Mouse (Mus musculus) ovary, adult 10 weeks (tissue): ENCODE data around the gene Bet1l. TPM values are rescaled to one million over a fixed set of nuclear protein-coding genes. Genes with fewer than 3 reads are reported as not detected.

ENCODE experiments used
- polyA plus RNA-seq: library from polyadenylated mRNA; stranded (reverse); fragments of 350-450 nt; fragmentation: Illumina TruSeq; extraction: RNeasy Lipid Tissue Mini Kit (QIAGEN cat#74804); gene quantifications from one replicate; pipeline ENCODE4 v1.2.3, GENCODE M21; 2014

The Bet1l gene
- 1.5 TPM for polyA plus RNA-seq

DNA sequence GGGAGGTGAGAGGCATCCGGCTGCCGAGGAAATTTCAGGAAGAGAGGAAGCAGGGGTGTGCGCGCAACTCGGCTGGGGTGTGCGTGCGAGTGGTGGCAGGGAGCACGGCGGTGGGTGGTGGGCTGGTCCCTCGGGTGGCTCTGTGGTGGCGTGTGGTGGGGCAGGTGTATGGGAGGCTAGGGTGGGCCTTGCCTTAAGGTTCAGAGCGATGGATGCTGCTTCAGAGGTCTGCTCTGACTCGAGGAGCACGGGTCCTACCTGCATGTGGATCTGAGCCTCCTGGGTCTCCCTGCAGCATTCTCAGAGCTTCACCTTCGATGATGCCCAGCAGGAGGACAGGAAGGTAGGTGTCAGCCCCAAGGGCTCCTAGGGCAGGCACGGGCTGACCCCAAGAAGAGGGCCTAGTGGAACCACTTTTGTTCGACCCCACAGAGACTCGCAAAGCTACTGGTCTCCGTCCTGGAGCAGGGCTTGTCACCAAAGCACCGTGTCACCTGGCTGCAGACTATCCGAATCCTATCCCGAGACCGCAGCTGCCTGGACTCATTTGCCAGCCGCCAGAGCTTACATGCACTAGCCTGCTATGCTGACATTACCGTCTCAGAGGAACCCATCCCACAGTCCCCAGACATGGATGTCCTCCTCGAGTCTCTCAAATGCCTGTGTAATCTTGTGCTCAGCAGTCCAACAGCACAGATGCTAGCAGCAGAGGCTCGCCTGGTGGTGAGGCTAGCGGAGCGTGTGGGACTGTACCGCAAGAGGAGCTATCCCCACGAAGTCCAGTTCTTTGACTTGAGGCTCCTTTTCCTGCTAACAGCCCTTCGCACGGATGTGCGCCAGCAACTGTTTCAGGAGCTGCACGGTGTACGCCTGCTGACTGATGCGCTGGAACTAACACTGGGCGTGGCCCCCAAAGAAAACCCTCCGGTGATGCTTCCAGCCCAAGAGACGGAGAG lies at the start of gene Bet1l:
Gene Bet1l (minus strand): TSS at position 28 of the 956 bp plus-strand sequence.

DNA sequence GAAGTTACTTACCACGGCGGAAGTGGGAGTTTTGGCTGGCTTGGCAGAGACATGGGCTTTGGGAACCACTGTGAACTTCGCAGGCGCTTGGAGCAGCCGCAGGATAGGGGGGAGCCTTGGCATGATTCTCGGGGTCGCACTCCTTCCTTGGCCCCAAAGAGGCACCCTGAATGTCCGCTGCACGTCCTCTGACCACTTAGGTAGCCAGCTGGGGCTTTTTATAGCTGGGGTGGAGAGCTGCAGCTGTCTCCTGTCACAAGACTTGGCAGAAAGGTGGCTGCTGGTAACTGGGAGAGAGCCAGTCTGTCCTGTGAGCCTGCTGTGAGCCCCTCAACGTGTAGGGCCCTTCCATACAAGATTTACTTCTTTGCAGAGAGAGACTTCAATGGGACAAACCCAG lies 42.8 kb upstream of the Bet1l start, which contains the start of gene Cox8b:
Gene Cox8b (minus strand): TSS at position 227 of the 400 bp plus-strand sequence.

DNA sequence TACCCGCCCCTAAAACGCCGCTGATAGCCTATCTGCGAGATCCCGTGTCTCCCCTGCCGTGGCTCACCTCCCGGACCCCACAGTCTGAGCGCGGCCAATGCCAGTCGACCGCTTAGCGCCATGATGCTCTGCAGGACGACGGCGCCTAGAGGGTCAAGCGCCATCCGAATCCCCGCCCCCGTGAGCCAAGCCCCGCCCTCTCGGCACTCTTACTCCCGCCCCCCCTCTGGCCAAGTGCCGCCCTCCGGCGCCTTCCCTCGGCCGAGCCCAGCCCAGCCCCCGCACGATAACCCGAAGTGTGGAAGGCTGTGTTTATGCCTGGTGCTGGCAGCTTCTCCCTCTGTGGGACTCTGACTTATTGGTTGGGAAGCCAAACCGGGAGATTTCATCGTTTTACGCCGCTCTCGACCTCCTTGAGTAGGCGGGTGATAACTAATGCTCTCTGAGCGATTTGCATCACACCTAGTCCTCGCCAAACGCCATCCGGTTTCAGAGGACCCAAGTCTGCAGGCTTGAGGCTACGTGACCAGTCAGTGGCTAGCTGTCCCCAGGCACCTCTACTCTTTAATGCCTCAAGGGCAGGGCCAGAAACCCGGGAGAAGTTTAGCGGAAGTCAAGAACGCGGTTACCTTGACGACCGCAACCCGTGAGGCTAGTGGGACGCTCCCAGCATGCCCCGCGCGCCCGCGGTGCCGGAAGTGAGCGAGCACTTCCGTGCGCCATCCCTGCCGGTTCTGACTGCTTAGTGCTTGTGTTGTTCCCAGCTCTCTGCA lies 24.5 kb upstream of the Bet1l start, which contains the start of the genes Psmd13 and Sirt3:
Gene Psmd13 (plus strand): TSS at position 273 of the 773 bp plus-strand sequence.
Gene Sirt3 (minus strand): TSS at position 614 of the 773 bp plus-strand sequence.

DNA sequence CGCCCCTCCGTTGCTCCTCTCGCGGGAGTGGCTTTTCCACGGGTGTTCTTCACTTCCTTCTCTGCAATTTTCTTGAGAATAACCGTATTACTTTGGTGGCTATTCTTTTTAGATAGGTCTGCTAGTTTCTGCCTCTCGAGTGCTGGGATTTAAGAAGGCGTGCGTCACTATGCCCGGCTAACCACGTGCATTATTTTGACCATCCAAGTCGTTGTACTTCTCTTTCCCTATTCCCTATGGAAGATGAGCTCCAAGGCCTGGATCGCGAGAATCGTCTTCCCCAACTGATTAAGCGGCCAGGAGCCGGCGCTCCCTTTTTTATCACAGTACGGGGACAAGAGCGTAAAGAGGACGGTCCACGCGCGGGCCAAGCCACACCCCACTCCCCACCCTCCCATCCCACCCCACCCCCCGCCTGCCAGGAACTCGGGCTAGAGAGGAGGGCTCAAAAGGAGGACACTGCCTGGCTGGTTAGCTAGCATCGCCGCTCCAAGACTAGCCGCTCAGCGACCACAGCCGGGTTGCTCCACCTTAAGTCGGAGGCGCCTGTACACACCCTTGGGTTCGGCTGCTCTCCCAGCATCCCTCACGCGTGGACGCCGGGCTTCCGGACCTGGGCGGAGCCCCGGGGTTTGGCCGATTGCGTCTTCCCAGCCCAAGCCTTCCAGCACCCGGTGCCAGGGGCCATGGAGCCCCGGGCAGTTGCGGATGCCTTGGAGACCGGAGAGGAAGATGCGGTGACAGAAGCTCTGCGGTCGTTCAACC lies 410 bp downstream of the Bet1l start, which contains the start of gene Ric8a:
Gene Ric8a (plus strand): TSS at position 173 of the 765 bp plus-strand sequence.

DNA sequence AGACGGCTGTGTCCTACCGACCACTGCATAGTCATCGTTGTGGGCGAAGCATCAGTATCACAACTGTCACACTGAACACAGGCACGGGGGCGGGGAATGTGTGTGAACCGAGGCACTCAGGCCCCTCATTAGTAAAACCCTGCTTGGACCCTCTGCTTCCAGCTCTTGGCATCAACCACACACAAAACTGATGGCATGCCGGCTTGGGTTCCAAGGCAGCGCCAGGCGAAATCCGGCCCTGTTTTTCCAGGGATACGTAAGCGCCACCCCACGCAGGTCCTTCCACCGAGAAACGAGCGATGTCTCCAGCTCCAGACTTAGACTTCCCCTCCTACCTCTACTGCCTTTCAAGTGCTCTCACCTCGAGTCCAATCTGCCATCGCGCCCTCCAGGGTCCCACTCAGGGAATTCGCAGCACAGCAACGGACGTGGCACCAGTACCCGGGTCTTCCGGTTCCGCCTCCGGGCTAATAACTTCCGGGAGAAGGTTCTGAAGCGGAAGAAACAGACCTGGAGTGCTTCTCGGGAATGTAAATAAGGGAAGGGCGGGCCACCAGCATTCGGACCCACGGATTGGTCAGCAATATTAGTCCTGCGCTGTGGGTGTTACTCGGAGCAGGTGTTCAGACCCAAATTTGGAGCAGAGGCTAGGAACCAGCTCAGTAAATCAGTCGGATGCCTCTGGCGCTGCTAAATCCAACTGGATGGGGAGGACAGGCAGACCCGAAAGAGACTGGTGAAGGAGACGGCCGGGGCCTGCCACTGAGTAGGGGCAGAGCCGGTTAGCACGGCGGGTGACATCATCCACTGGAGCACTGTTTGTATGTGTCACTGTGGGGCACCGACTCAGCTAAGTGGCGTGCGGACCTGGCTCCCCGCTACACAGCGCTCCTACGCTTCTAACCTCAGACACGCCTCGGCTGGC lies 1.3 kb downstream of the Bet1l start, which contains the start of gene Gm45785:
Gene Gm45785 (minus strand): TSS at position 472 of the 925 bp plus-strand sequence.

DNA sequence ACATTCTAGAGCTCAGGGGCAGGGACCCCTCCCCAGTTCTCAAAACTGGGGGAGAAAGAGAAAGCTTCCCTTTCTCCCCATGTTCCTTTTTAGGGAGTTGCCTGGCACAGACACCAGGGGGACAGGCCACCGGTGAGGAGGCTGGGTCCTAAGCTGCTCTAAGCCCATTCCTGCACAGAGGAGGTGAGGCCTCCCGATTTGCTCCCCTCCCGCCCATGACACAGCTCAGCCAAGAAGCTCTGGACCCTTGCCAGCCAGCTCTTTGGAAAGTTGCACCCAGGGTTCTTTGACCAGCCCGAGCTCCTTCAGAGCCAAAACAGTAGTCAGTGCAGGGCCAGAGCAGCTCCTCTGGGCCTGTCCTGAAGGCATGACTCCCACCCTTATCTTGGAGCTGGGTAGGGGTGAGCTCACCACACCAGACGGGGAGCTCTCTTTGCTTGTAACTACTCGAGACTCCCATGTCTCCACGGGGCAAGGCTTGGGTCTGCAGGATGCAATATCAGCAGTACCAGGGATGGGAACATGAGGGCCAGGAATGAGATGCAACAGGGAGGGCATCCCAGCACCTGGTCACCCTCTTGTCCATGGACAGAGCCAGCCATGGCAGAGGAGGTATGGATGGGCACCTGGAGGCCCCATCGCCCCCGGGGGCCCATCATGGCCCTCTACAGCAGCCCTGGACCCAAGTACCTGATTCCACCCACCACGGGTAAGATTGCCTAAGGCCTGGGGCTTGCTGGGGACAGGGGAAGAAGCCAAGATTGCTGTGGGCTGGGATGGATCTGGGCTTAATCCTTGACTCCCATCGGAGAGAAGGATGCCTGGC lies 9.4 kb downstream of the Bet1l start, which contains the start of gene Odf3:
Gene Odf3 (plus strand): TSS at position 51 of the 826 bp plus-strand sequence.

DNA sequence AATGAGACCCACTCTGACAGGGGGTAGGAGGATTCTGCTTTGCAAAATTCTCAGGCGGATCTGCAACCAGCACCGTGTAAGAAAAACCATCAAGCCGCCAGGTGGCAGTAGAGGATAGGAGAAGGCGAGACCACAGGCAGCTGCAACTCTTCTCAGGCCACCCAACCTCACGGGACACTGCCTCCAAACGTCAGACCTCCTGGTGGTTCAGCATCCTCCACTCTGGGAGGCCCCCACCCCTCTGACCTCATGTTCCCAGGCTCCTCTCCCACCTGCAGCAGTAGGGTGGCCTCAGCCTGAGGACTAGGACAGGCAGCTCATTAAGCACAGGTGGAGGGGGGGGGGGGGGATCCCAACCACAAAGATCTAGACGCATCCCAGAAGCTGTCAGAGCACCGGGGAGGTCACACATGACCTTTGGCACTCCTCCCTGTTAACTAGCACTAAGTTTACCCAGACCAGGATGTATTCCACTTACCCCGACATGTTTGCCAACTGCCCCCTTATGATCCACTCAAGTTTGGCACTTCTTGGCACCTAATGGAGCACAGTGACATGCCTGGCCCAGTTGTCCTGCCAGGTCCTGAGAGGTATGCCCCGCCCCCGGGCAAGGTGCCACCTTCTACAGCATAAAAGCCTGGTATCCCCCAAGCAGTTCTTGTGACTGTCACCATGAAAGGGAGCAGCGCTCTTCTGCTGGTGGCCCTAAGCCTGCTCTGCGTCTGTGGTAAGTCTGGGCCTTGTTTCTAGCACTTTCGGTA lies 12.3 kb downstream of the Bet1l start, which contains the start of gene Scgb1c1:
Gene Scgb1c1 (plus strand): TSS at position 643 of the 761 bp plus-strand sequence.

DNA sequence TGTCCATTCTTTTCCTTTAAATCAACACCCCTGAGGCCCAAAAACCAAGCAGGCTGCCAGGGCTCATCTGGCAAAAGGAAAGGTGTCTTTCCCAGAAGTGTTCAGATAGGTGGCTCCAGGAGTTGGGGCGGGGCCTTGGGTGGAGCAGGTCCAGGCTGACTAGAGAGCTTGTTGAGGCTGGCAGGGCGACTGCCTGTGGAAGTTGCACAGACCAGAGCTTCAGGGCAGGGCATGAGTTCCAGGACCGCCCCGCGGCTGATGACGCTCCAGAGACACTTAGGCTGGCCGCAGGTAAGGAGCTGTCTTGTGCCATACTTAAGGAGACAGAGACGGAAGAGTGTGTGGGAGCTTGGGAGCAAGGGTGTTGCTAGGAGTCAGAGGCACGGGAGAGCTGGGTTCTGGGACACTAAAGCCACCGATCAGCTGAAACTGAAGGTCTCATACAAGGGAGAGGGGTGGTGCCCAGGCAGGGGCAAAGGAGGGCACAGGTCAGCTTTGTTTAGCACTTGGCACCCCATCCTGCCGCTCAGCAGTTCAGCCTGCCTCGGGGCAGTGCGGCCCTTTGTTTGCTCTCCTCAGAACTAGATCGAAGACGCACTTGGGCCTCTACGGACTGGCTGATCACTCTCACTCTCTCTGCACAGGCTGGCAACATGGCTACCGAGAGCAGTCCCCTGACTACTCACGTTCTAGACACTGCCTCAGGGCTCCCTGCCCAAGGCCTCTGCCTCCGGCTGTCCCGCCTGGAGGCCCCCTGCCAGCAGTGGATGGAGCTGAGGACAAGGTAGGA lies 22.2 kb downstream of the Bet1l start, which contains the start of gene Urah:
Gene Urah (plus strand): TSS at position 51 of the 790 bp plus-strand sequence.

DNA sequence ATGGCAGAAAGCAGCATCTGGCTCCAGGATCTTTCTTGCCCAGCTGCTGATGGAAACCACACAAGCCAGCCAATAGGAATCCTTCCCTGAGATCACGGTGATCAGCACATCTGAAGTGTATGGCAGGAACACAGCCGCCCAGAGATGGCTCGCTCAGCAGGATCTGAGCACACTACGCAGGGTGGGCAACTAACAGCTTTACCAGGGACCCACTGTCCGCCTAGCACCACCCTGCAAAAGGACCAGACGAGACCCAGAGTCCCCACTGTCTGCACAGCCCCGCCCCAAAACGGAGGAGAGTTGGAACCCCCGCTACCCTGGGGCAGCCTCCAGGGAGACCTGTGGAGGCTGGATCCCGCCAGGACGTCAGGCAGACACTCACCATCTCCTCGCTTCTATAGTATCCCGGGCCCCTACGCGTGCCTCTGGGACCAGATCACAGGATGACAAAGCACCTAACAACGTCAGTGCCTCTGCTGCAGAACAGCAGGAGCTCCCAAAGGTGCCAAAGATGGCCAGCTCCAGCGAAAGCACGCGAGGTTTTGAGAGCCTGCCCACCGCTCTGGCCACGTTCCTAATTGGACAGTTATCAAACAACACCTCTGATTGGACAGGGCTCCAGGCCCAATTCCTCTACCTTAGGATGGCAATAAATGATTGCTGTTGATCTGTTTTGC lies 35.6 kb downstream of the Bet1l start, which contains the start of gene Zfp941:
Gene Zfp941 (minus strand): TSS at position 526 of the 677 bp plus-strand sequence.

Other genes starting within 250 kb of the Bet1l start
- gene Olfr61, start 228.6 kb downstream of the Bet1l start, polyA plus RNA-seq: not detected
- gene Olfr53, start 211.1 kb downstream of the Bet1l start, polyA plus RNA-seq: not detected
- gene Olfr539, start 197.6 kb downstream of the Bet1l start, polyA plus RNA-seq: not detected
- gene Olfr45, start 175.6 kb downstream of the Bet1l start, polyA plus RNA-seq: not detected
- not detected for gene Olfr541, start 160.3 kb downstream of the Bet1l start, polyA plus RNA-seq
- 42.0 TPM for gene Cyp2e1, start 93.8 kb downstream of the Bet1l start, polyA plus RNA-seq
- gene Syce1, start 69.7 kb downstream of the Bet1l start, polyA plus RNA-seq: not detected
- gene Zfp941, start 35.4 kb downstream of the Bet1l start, polyA plus RNA-seq: 0.91 TPM
- 1.1 TPM for gene Urah, start 22.6 kb downstream of the Bet1l start, polyA plus RNA-seq
- gene Scgb1c1, start 12.0 kb downstream of the Bet1l start, polyA plus RNA-seq: not detected
- not detected for gene Odf3, start 9.8 kb downstream of the Bet1l start, polyA plus RNA-seq
- gene Gm45785, start 1.2 kb downstream of the Bet1l start, polyA plus RNA-seq: not detected
- gene Ric8a, start 620 bp downstream of the Bet1l start, polyA plus RNA-seq: 3.4 TPM
- gene Psmd13, start 24.4 kb upstream of the Bet1l start, polyA plus RNA-seq: 107 TPM
- gene Sirt3, start 24.7 kb upstream of the Bet1l start, polyA plus RNA-seq: 1.9 TPM
- not detected for gene Cox8b, start 42.9 kb upstream of the Bet1l start, polyA plus RNA-seq
- gene Nlrp6, start 63.3 kb upstream of the Bet1l start, polyA plus RNA-seq: not detected
- 1.5 TPM for gene Pgghg, start 83.8 kb upstream of the Bet1l start, polyA plus RNA-seq
- gene Ifitm5, start 92.7 kb upstream of the Bet1l start, polyA plus RNA-seq: not detected
- gene Gm45717, start 98.4 kb upstream of the Bet1l start, polyA plus RNA-seq: not detected
- gene Ifitm2, start 98.4 kb upstream of the Bet1l start, polyA plus RNA-seq: 100 TPM
- 17.8 TPM for gene Ifitm1, start 109.6 kb upstream of the Bet1l start, polyA plus RNA-seq
- gene Ifitm3, start 153.2 kb upstream of the Bet1l start, polyA plus RNA-seq: 13.0 TPM
- 3.7 TPM for gene Ifitm6, start 160.3 kb upstream of the Bet1l start, polyA plus RNA-seq
- not detected for gene Gm17387, start 171.6 kb upstream of the Bet1l start, polyA plus RNA-seq
- not detected for gene B4galnt4, start 203.5 kb upstream of the Bet1l start, polyA plus RNA-seq
- not detected for gene Pkp3, start 220.6 kb upstream of the Bet1l start, polyA plus RNA-seq
- not detected for gene Sigirr, start 243.0 kb upstream of the Bet1l start, polyA plus RNA-seq